Mouse (Mus musculus): Measurements from ENCODE around the gene Slc5a11. TPM values are rescaled to one million over a fixed set of nuclear protein-coding genes. Genes with fewer than 3 reads are reported as not detected.

Gene Slc5a11
- polyA plus RNA-seq (2012; rRNA removed): 0.22 and 0.79 TPM in 2 replicates

GRCm38 (mm10) chr7:123214365-123215075, at the start of gene Slc5a11:
Gene Slc5a11, plus strand, starts transcription at chr7:123214780.

Other genes with a start within 250 kb of the Slc5a11 start
- gene Rbbp6, start 249.1 kb upstream of the Slc5a11 start, polyA plus RNA-seq (2012; rRNA removed): 53.6 and 54.3 TPM in 2 replicates
- 66.3 and 68.0 TPM in 2 replicates for gene Tnrc6a, start 90.9 kb upstream of the Slc5a11 start, polyA plus RNA-seq (2012; rRNA removed)
- gene Lcmt1, start 155.0 kb downstream of the Slc5a11 start, polyA plus RNA-seq (2012; rRNA removed): 91.7 and 96.6 TPM in 2 replicates
- gene Arhgap17, start 155.1 kb downstream of the Slc5a11 start, polyA plus RNA-seq (2012; rRNA removed): 13.4 and 14.5 TPM in 2 replicates
- gene Aqp8, start 247.5 kb downstream of the Slc5a11 start, polyA plus RNA-seq (2012; rRNA removed): not detected in 2 replicates

Data from central nervous system, embryonic 18 days (tissue).